Mouse (Mus musculus): ENCODE measurements around the gene Lcn12. TPM values are rescaled to one million over a fixed set of nuclear protein-coding genes. Genes with fewer than 3 reads are reported as not detected.

Gene Lcn12
- total and polyA plus RNA-seq, 3 experiments: not detected

GRCm38 (mm10) chr2:25458911-25459310 is 34.8 kb downstream of the Lcn12 start:
- peaks cover 35% of the 10 kb centered on the region for H3K4me1 ChIP-seq (ENCODE audit: insufficient read depth, low read depth, low read length)
- ATAC-seq (ENCODE audit: extremely low read depth, insufficient number of reproducible peaks, low FRiP score, poor library complexity, severe bottlenecking): no peak

GRCm38 (mm10) chr2:25457022-25457896 is 36.5 kb downstream of the Lcn12 start:
- Histone ChIP-seq H3K36me3 (replicated peaks) (peaks cover 29% of the 10 kb centered on the region), H3K9me3 (replicated peaks) (no peaks in the 10 kb centered on the region), H3K27me3 (ENCODE audit: insufficient read depth, low read length) (peaks cover 18% of the 10 kb centered on the region), H3K4me3 (ENCODE audit: low read depth, low read length) (no peak overlapping the region), H3K4me1 (ENCODE audit: insufficient read depth, low read depth, low read length) (peaks cover 35% of the 10 kb centered on the region)
- ATAC-seq (ENCODE audit: extremely low read depth, insufficient number of reproducible peaks, low FRiP score, poor library complexity, severe bottlenecking) (no peak), DNase-seq (ENCODE audit: low spot score) (no peak)
- TF ChIP-seq CTCF (IDR thresholded peaks at IDR 0.05; ENCODE audit: low read depth, low read length): no peak
- TF ChIP-seq GATA1 (IDR thresholded peaks at IDR 0.05; ENCODE audit: borderline replicate concordance, low read length): no peak
- TF ChIP-seq GATA2 (IDR thresholded peaks at IDR 0.05; ENCODE audit: borderline replicate concordance, low read depth, low read length): no peak
- no peak for TF ChIP-seq POLR2AphosphoS5 (IDR thresholded peaks at IDR 0.05; ENCODE audit: insufficient replicate concordance, low read depth, low read length)
- no peak for TF ChIP-seq TAL1 (conservative IDR thresholded peaks at IDR 0.05; ENCODE audit: low read depth, low read length)

More at GRCm38 (mm10) chr2:25458911-25459310, 34.8 kb downstream of the Lcn12 start:
- Histone ChIP-seq H3K36me3 (replicated peaks) (peaks cover 29% of the 10 kb centered on the region), H3K4me3 (ENCODE audit: low read depth, low read length) (no peak overlapping the region), H3K27me3 (ENCODE audit: insufficient read depth, low read length) (peaks cover 18% of the 10 kb centered on the region), H3K9me3 (replicated peaks) (no peaks in the 10 kb centered on the region)
- DNase-seq (ENCODE audit: low spot score): peak; percentile 16
- TF ChIP-seq GATA2 (IDR thresholded peaks at IDR 0.05; ENCODE audit: borderline replicate concordance, low read depth, low read length): no peak

GRCm38 (mm10) chr2:25456205-25456953 is 37.3 kb downstream of the Lcn12 start, which contains the start of gene Clic3:
Clic3 (plus strand) TSS chr2:25456838.
- no peak within 1 kb of the TSS for H3K4me3 ChIP-seq (ENCODE audit: low read depth, low read length)
- peaks cover 29% of the 10 kb centered on the region for H3K4me1 ChIP-seq (ENCODE audit: insufficient read depth, low read depth, low read length)
- no peak for TF ChIP-seq CTCF (IDR thresholded peaks at IDR 0.05; ENCODE audit: low read depth, low read length)
- TF ChIP-seq GATA2 (IDR thresholded peaks at IDR 0.05; ENCODE audit: borderline replicate concordance, low read depth, low read length): no peak
- no peak for TF ChIP-seq TAL1 (conservative IDR thresholded peaks at IDR 0.05; ENCODE audit: low read depth, low read length)
- no peak for TF ChIP-seq GATA1 (IDR thresholded peaks at IDR 0.05; ENCODE audit: borderline replicate concordance, low read length)
- no peak for DNase-seq (ENCODE audit: low spot score)
- H3K9me3 ChIP-seq (replicated peaks): no peaks in the 10 kb centered on the region
- H3K36me3 ChIP-seq (replicated peaks): peaks cover 29% of the 10 kb centered on the region
- H3K27me3 ChIP-seq (ENCODE audit: insufficient read depth, low read length): peaks cover 18% of the 10 kb centered on the region
- ATAC-seq (ENCODE audit: extremely low read depth, insufficient number of reproducible peaks, low FRiP score, poor library complexity, severe bottlenecking): no peak

GRCm38 (mm10) chr2:25452951-25453350 is 40.8 kb downstream of the Lcn12 start:
- peaks cover 30% of the 10 kb centered on the region for H3K27me3 ChIP-seq (ENCODE audit: insufficient read depth, low read length)
- H3K4me1 ChIP-seq (ENCODE audit: insufficient read depth, low read depth, low read length): peaks cover 2% of the 10 kb centered on the region; the same call in 1 of the 2 replicates
- peaks cover 9% of the 10 kb centered on the region for H3K36me3 ChIP-seq (replicated peaks)
- no peak overlapping the region for H3K4me3 ChIP-seq (ENCODE audit: low read depth, low read length)
- ATAC-seq (ENCODE audit: extremely low read depth, insufficient number of reproducible peaks, low FRiP score, poor library complexity, severe bottlenecking) (no peak), DNase-seq (ENCODE audit: low spot score) (no peak)
- TF ChIP-seq GATA2 (IDR thresholded peaks at IDR 0.05; ENCODE audit: borderline replicate concordance, low read depth, low read length) (no peak), GATA1 (IDR thresholded peaks at IDR 0.05; ENCODE audit: borderline replicate concordance, low read length) (no peak), CTCF (IDR thresholded peaks at IDR 0.05; ENCODE audit: low read depth, low read length) (no peak), POLR2AphosphoS5 (IDR thresholded peaks at IDR 0.05; ENCODE audit: insufficient replicate concordance, low read depth, low read length) (no peak), TAL1 (conservative IDR thresholded peaks at IDR 0.05; ENCODE audit: low read depth, low read length) (no peak)
- H3K9me3 ChIP-seq (replicated peaks): no peaks in the 10 kb centered on the region

- DNase-seq (ENCODE audit: low spot score) (no peak), ATAC-seq (ENCODE audit: extremely low read depth, insufficient number of reproducible peaks, low FRiP score, poor library complexity, severe bottlenecking) (no peak)
- Histone ChIP-seq H3K36me3 (replicated peaks) (peaks cover 17% of the 10 kb centered on the region), H3K27me3 (ENCODE audit: insufficient read depth, low read length) (peaks cover 26% of the 10 kb centered on the region), H3K4me1 (ENCODE audit: insufficient read depth, low read depth, low read length) (no peaks in the 10 kb centered on the region), H3K9me3 (replicated peaks) (no peaks in the 10 kb centered on the region), H3K4me3 (ENCODE audit: low read depth, low read length) (no peak overlapping the region)
- TF ChIP-seq POLR2AphosphoS5 (IDR thresholded peaks at IDR 0.05; ENCODE audit: insufficient replicate concordance, low read depth, low read length): no peak
- no peak for TF ChIP-seq TAL1 (conservative IDR thresholded peaks at IDR 0.05; ENCODE audit: low read depth, low read length)
- no peak for TF ChIP-seq GATA1 (IDR thresholded peaks at IDR 0.05; ENCODE audit: borderline replicate concordance, low read length)
- TF ChIP-seq GATA2 (IDR thresholded peaks at IDR 0.05; ENCODE audit: borderline replicate concordance, low read depth, low read length): no peak
- no peak for TF ChIP-seq CTCF (IDR thresholded peaks at IDR 0.05; ENCODE audit: low read depth, low read length)
Observed at GRCm38 (mm10) chr2:25450853-25451647, 42.7 kb downstream of the Lcn12 start.

All from G1E (cell line).